In genomic region chr3:89251365-89251895, GRCm38 (mm10) we compare ENCODE assay signal across 8 mouse cellular contexts. TPM values are rescaled to one million over a fixed set of nuclear protein-coding genes. Genes with fewer than 3 reads are reported as not detected.
DNase-seq lines count a peak whose midpoint lies in the region; ATAC-seq and TF ChIP-seq lines count a peak whose summit lies in the region.

No protein-coding gene starts in this region.

- whole genome bisulfite sequencing in midbrain, embryonic 11.5 days: 5% methylated on average over 17 of the region's 17 CpGs
- WGBS in stomach, embryonic 15.5 days: 9% methylated on average over 17 of the region's 17 CpGs
- WGBS in cerebellum, adult 2 months: 6% methylated on average over 17 of the region's 17 CpGs

- TF ChIP-seq POLR2A in cerebellum, adult 2 months (IDR thresholded peaks at IDR 0.05; ENCODE audit: borderline replicate concordance, insufficient read depth, low read length): no peak

- DNase-seq in cerebellum, adult 9-10 months: peak; percentile 18
- DNase-seq in embryo, embryonic 10 days (ENCODE audit: low spot score): peak; percentile 79
- DNase-seq in heart, postnatal 36 days: peak; percentile 68 to 81
- DNase-seq in kidney, postnatal 4 days: peak; percentile 74 to 84
- no peak for DNase-seq in midbrain, embryonic 11.5 days (ENCODE audit: low spot score, missing footprints)
- DNase-seq in cerebellum, adult 2 months: no peak

- intact Hi-C loops in heart, postnatal 36 days (cut with DNase I): loop anchor here (5.0 kb wide), 1 partner anchor 101 kb away; no protein-coding TSS in a partner anchor

- H3K4me3 ChIP-seq in midbrain, embryonic 11.5 days (ENCODE audit: low read depth, low read length): no peak overlapping the region
- 0 out of 2 replicates have a peak overlapping the region, but pooled peaks have one; percentile 2 for H3K4me3 ChIP-seq in stomach, embryonic 15.5 days (replicated peaks)
- no peak overlapping the region for H3K4me3 ChIP-seq in cerebellum, adult 2 months (replicated peaks; ENCODE audit: insufficient read depth, low read depth, low read length)

- no peak for ATAC-seq in cerebellum, adult (ENCODE audit: insufficient number of reproducible peaks, low FRiP score, low TSS enrichment)
- ATAC-seq in midbrain, embryonic 11.5 days (ENCODE audit: low FRiP score): no peak
- ATAC-seq in stomach, embryonic 15.5 days (ENCODE audit: insufficient read depth, low FRiP score, low read depth): peak; percentile 25; the same call in 1 of the 2 replicates

- peaks cover 2% of the 10 kb centered on the region; the same call in 1 of the 2 replicates for H3K27me3 ChIP-seq in midbrain, embryonic 11.5 days (ENCODE audit: control insufficient read depth, insufficient read depth, low read length)
- H3K27me3 ChIP-seq in stomach, embryonic 15.5 days (replicated peaks): no peaks in the 10 kb centered on the region
- H3K27me3 ChIP-seq in cerebellum, adult 2 months (ENCODE audit: control insufficient read depth, insufficient read depth, low read length): no peaks in the 10 kb centered on the region

- peak overlapping the region; percentile 36 for H3K9ac ChIP-seq in midbrain, embryonic 11.5 days (ENCODE audit: low read length)
- no peak overlapping the region for H3K9ac ChIP-seq in stomach, embryonic 15.5 days

- peaks cover 18% of the 10 kb centered on the region for H3K4me1 ChIP-seq in midbrain, embryonic 11.5 days (ENCODE audit: control insufficient read depth, insufficient read depth, low read length)
- peaks cover 28% of the 10 kb centered on the region for H3K4me1 ChIP-seq in stomach, embryonic 15.5 days
- H3K4me1 ChIP-seq in cerebellum, adult 2 months (ENCODE audit: control insufficient read depth, insufficient read depth, low read length): peaks cover 4% of the 10 kb centered on the region; the same call in 1 of the 2 replicates

- H3K27ac ChIP-seq in midbrain, embryonic 11.5 days (ENCODE audit: low read depth, low read length): no peak overlapping the region
- H3K27ac ChIP-seq in stomach, embryonic 15.5 days: no peak overlapping the region; the same call in 1 of the 2 replicates
- no peak overlapping the region for H3K27ac ChIP-seq in cerebellum, adult 2 months (ENCODE audit: insufficient read depth, low read length)

- no peak for TF ChIP-seq CTCF in cerebellum, adult 2 months (IDR thresholded peaks at IDR 0.05; ENCODE audit: borderline replicate concordance, insufficient read depth, low read depth, low read length)

- H3K4me2 ChIP-seq in midbrain, embryonic 11.5 days: no peak overlapping the region
- H3K4me2 ChIP-seq in stomach, embryonic 15.5 days: peak overlapping the region; percentile 29

- H3K9me3 ChIP-seq in midbrain, embryonic 11.5 days (ENCODE audit: control insufficient read depth, low read length): no peaks in the 10 kb centered on the region
- no peaks in the 10 kb centered on the region for H3K9me3 ChIP-seq in stomach, embryonic 15.5 days

- no peaks in the 10 kb centered on the region for H3K36me3 ChIP-seq in midbrain, embryonic 11.5 days (ENCODE audit: control insufficient read depth, insufficient read depth, low read length)
- H3K36me3 ChIP-seq in stomach, embryonic 15.5 days: peaks cover 9% of the 10 kb centered on the region; the same call in 1 of the 2 replicates

RNA-seq across cellular contexts. Expression of gene Trim46, which starts 5.3 kb away (rescaled TPM):
- total RNA-seq in heart, postnatal 36 days (2021): under 1 TPM; 0.42 to 0.62 TPM
- 7.1 and 8.5 TPM in 2 replicates for polyA plus RNA-seq in midbrain, embryonic 11.5 days (2014; fragmentation: Nextera tagmentation; extraction: Ambion mirVana)
- 4.6 and 5.9 TPM in 2 replicates for polyA plus RNA-seq in stomach, embryonic 15.5 days (2015; fragmentation: Nextera tagmentation; extraction: Ambion mirVana)
- polyA plus RNA-seq in cerebellum, adult 2 months (2012; rRNA removed): 49.8 and 58.5 TPM in 2 replicates

RNA-seq across cellular contexts. Expression of gene Krtcap2, which starts 5.7 kb away (rescaled TPM):
- total RNA-seq in heart, postnatal 36 days (2021): 10 to 100 TPM; 82.3 to 87.0 TPM
- polyA plus RNA-seq in midbrain, embryonic 11.5 days (2014; fragmentation: Nextera tagmentation; extraction: Ambion mirVana): 261 and 270 TPM in 2 replicates
- polyA plus RNA-seq in stomach, embryonic 15.5 days (2015; fragmentation: Nextera tagmentation; extraction: Ambion mirVana): 374 and 406 TPM in 2 replicates
- polyA plus RNA-seq in cerebellum, adult 2 months (2012; rRNA removed): 80.4 and 82.9 TPM in 2 replicates

RNA-seq across cellular contexts. Expression of gene Dpm3, which starts 7.7 kb away (rescaled TPM):
- 10 to 100 TPM; 50.0 to 52.3 TPM for total RNA-seq in heart, postnatal 36 days (2021)
- 83.0 and 87.2 TPM in 2 replicates for polyA plus RNA-seq in midbrain, embryonic 11.5 days (2014; fragmentation: Nextera tagmentation; extraction: Ambion mirVana)
- 129 and 132 TPM in 2 replicates for polyA plus RNA-seq in stomach, embryonic 15.5 days (2015; fragmentation: Nextera tagmentation; extraction: Ambion mirVana)
- polyA plus RNA-seq in cerebellum, adult 2 months (2012; rRNA removed): 212 and 218 TPM in 2 replicates

RNA-seq across cellular contexts. Expression of gene Slc50a1, which starts 18.9 kb away (rescaled TPM):
- total RNA-seq in heart, postnatal 36 days (2021): 10 to 100 TPM; 20.5 to 23.0 TPM
- 33.0 and 34.7 TPM in 2 replicates for polyA plus RNA-seq in midbrain, embryonic 11.5 days (2014; fragmentation: Nextera tagmentation; extraction: Ambion mirVana)
- polyA plus RNA-seq in stomach, embryonic 15.5 days (2015; fragmentation: Nextera tagmentation; extraction: Ambion mirVana): 74.4 and 75.3 TPM in 2 replicates
- 122 and 127 TPM in 2 replicates for polyA plus RNA-seq in cerebellum, adult 2 months (2012; rRNA removed)

RNA-seq across cellular contexts. Expression of gene Muc1, which starts 22.6 kb away (rescaled TPM):
- under 1 TPM; 0.14 to 0.46 TPM for total RNA-seq in heart, postnatal 36 days (2021)
- polyA plus RNA-seq in midbrain, embryonic 11.5 days (2014; fragmentation: Nextera tagmentation; extraction: Ambion mirVana): 2.7 and 4.4 TPM in 2 replicates
- 64.2 and 89.1 TPM in 2 replicates for polyA plus RNA-seq in stomach, embryonic 15.5 days (2015; fragmentation: Nextera tagmentation; extraction: Ambion mirVana)
- polyA plus RNA-seq in cerebellum, adult 2 months (2012; rRNA removed): 0.55 and 0.69 TPM in 2 replicates

Comparison
In these comparisons a context has a peak if more than half of its experiments do, and no peak if none do; other contexts are left out.
1. DNase-seq: peak in cerebellum, adult 9-10 months (single experiment), embryo, embryonic 10 days (single experiment), heart, postnatal 36 days (2 of 2) and kidney, postnatal 4 days (2 of 2); none in midbrain, embryonic 11.5 days (single experiment) and cerebellum, adult 2 months (0 of 2).